ENCODE assay signal across 29 mouse cellular contexts in the genomic region with DNA sequence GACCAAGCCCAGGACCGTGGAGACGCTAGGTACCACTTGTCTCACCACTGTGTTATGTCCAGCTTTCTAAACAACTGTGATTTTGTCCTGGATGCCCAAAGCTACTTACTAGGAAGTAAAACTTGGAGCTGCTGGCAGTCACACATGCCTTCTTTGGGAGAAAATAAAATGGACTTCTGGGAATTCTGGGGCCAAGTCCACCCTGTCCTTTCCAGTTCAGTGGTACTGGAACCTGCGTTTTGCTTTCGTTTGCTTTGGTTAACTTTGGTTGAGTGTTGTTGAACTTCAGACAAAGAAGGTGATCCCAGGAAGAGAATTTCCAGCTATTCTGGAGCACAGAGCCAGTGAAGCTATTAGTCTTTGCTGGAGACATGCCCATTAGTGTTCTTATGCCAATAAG.
A peak's percentile ranks its signal among the peaks of the same experiment; 100 is the strongest.
DNase-seq lines count a peak whose midpoint lies in the region; ATAC-seq lines count a peak whose summit lies in the region.
"Had no signal": no experiment of that assay in that cellular context is flagged by ENCODE, and none has a peak within 500 bp of the region (broad histone marks: within the 10 kb centered on the region; RNA-seq: fewer than 3 reads in every experiment).

No protein-coding gene starts in this region.

- intact Hi-C loops in left cerebral cortex, postnatal 4 days (cut with DNase I): no loop called here

- H3K4me1 ChIP-seq in kidney, embryonic 15.5 days: no peaks in the 10 kb centered on the region
- H3K4me1 ChIP-seq in kidney, embryonic 14.5 days (ENCODE audit: control insufficient read depth, insufficient read depth, low read length): peaks cover 2% of the 10 kb centered on the region; the same call in 1 of the 2 replicates
- H3K4me1 ChIP-seq: heart, embryonic 10.5 days; heart, embryonic 13.5 days had no signal

- no peak overlapping the region for H3K4me3 ChIP-seq in kidney, embryonic 15.5 days (replicated peaks)
- no peak overlapping the region for H3K4me3 ChIP-seq in kidney, embryonic 14.5 days (ENCODE audit: low read length)
- H3K4me3 ChIP-seq: embryonic facial prominence, embryonic 10.5 days; embryonic facial prominence, embryonic 13.5 days; erythroblast, embryonic 14.5 days; forebrain, embryonic 12.5 days; forebrain, embryonic 15.5 days; heart, adult 2 months; heart, embryonic 10.5 days; heart, embryonic 13.5 days; hindbrain, embryonic 12.5 days; hindbrain, embryonic 15.5 days had no signal

- H3K27ac ChIP-seq in kidney, embryonic 15.5 days: no peak overlapping the region
- H3K27ac ChIP-seq in kidney, embryonic 14.5 days (ENCODE audit: low read depth, low read length): no peak overlapping the region
- H3K27ac ChIP-seq: embryonic facial prominence, embryonic 10.5 days; embryonic facial prominence, embryonic 13.5 days; forebrain, embryonic 12.5 days; forebrain, embryonic 15.5 days; heart, adult 2 months; heart, embryonic 10.5 days; heart, embryonic 13.5 days; hindbrain, embryonic 12.5 days; hindbrain, embryonic 15.5 days had no signal

- H3K9me3 ChIP-seq in kidney, embryonic 15.5 days (replicated peaks): no peaks in the 10 kb centered on the region
- no peaks in the 10 kb centered on the region for H3K9me3 ChIP-seq in kidney, embryonic 14.5 days (ENCODE audit: control insufficient read depth, low read length)
- H3K9me3 ChIP-seq: embryonic facial prominence, embryonic 10.5 days; embryonic facial prominence, embryonic 13.5 days; forebrain, embryonic 12.5 days; forebrain, embryonic 15.5 days; G1E; heart, embryonic 10.5 days; heart, embryonic 13.5 days; hindbrain, embryonic 12.5 days; hindbrain, embryonic 15.5 days had no signal

- H3K36me3 ChIP-seq in kidney, embryonic 15.5 days: no peaks in the 10 kb centered on the region
- no peaks in the 10 kb centered on the region for H3K36me3 ChIP-seq in kidney, embryonic 14.5 days (ENCODE audit: control insufficient read depth, insufficient read depth, low read length)
- H3K36me3 ChIP-seq: embryonic facial prominence, embryonic 10.5 days; embryonic facial prominence, embryonic 13.5 days; forebrain, embryonic 12.5 days; forebrain, embryonic 15.5 days; G1E; heart, embryonic 10.5 days; heart, embryonic 13.5 days; hindbrain, embryonic 12.5 days; hindbrain, embryonic 15.5 days had no signal

- H3K27me3 ChIP-seq in kidney, embryonic 15.5 days: no peaks in the 10 kb centered on the region
- H3K27me3 ChIP-seq in kidney, embryonic 14.5 days (ENCODE audit: control insufficient read depth, insufficient read depth, low read length): no peaks in the 10 kb centered on the region
- H3K27me3 ChIP-seq: CH12.LX; embryonic facial prominence, embryonic 13.5 days; forebrain, embryonic 12.5 days; forebrain, embryonic 15.5 days; heart, embryonic 13.5 days; hindbrain, embryonic 12.5 days; hindbrain, embryonic 15.5 days had no signal

- no peak overlapping the region for H3K9ac ChIP-seq in kidney, embryonic 15.5 days
- H3K9ac ChIP-seq in kidney, embryonic 14.5 days (ENCODE audit: low read depth, low read length): no peak overlapping the region
- H3K9ac ChIP-seq: embryonic facial prominence, embryonic 13.5 days; forebrain, embryonic 12.5 days; forebrain, embryonic 15.5 days; heart, embryonic 13.5 days; hindbrain, embryonic 12.5 days; hindbrain, embryonic 15.5 days had no signal

- no peak overlapping the region for H3K4me2 ChIP-seq in kidney, embryonic 15.5 days
- no peak overlapping the region for H3K4me2 ChIP-seq in kidney, embryonic 14.5 days (replicated peaks; ENCODE audit: low read depth, low read length)
- H3K4me2 ChIP-seq: embryonic facial prominence, embryonic 13.5 days; forebrain, embryonic 12.5 days; forebrain, embryonic 15.5 days; heart, embryonic 13.5 days; hindbrain, embryonic 12.5 days; hindbrain, embryonic 15.5 days had no signal

- no peak for ATAC-seq in kidney, embryonic 15.5 days (replicated peaks; ENCODE audit: low FRiP score)
- no peak for ATAC-seq in kidney, embryonic 14.5 days (ENCODE audit: low FRiP score, low TSS enrichment)
- ATAC-seq: forebrain, embryonic 15.5 days; Patski had no signal

- DNase-seq in kidney, adult 11 months: peak; percentile 79
- DNase-seq in kidney, adult 8-10 months: peak; percentile 78 to 79
- peak; percentile 37 for DNase-seq in kidney, postnatal 14 days
- no peak for DNase-seq in left cerebral cortex, postnatal 4 days
- no peak for DNase-seq in retina, postnatal 1 day
- DNase-seq: adrenal gland, adult 2 months; adrenal gland, postnatal 14 days; B cell, adult 2 months; cerebellum, adult 11 months; cerebellum, adult 2 months; cerebellum, adult 9-11 months; cerebellum, postnatal 25 days; embryo, embryonic 11 days; gastrocnemius, postnatal 25 days; heart, adult 2 months had no signal

- WGBS in kidney, embryonic 15.5 days: 91% methylated on average over 4 of the region's 4 CpGs
- 89% methylated on average over 4 of the region's 4 CpGs for WGBS in kidney, embryonic 14.5 days

Comparison
In these comparisons a context has a peak if more than half of its experiments do, and no peak if none do; other contexts are left out.
1. DNase-seq: peak in kidney, adult 11 months (single experiment), kidney, adult 8-10 months (2 of 2) and kidney, postnatal 14 days (single experiment); none in left cerebral cortex, postnatal 4 days (single experiment) and retina, postnatal 1 day (single experiment).